Mouse (Mus musculus) layer of hippocampus, adult 2 months (tissue): ENCODE results near the gene Shkbp1. TPM values are rescaled to one million over a fixed set of nuclear protein-coding genes. Genes with fewer than 3 reads are reported as not detected.

ENCODE experiments used
- DNase-seq, 2 experiments: peaks; one replicate each; pipeline ENCODE4 v3.0.0; 2022; ENCODE audit warnings: low spot score in 2 of 2
- H3K27ac ChIP-seq: fragments of 200-600 bp; 2 replicates; pipeline ENCODE4 v1.8.1; 2022
- H3K4me3 ChIP-seq: fragments of 200-600 bp; 2 replicates; pipeline ENCODE4 v1.8.1; 2022; ENCODE audit warnings: mild to moderate bottlenecking
- CTCF ChIP-seq: fragments of 200-600 bp; conservative IDR thresholded peaks from 2 replicates; pipeline ENCODE4 v1.8.1; 2022; ENCODE audit warnings: antibody characterized with exemption, mild to moderate bottlenecking, moderate library complexity
- total RNA-seq, 2 experiments: library from RNA; stranded (reverse); gene quantifications; 2 replicates each; pipeline ENCODE4 v1.2.3; 2021

Gene Shkbp1
- total RNA-seq, 2 experiments from 2014 or later, result 29.4 to 42.9 TPM

GRCm38 (mm10) chr7:27359706-27360358 lies 4.0 kb upstream of the Shkbp1 start:
- no peak for TF ChIP-seq CTCF
- no peak overlapping the region for H3K27ac ChIP-seq
- no peak for DNase-seq
- no peak overlapping the region for H3K4me3 ChIP-seq

GRCm38 (mm10) chr7:27359162-27359561 lies 3.3 kb upstream of the Shkbp1 start:
- peak; percentile 49 for TF ChIP-seq CTCF
- no peak for DNase-seq
- no peak overlapping the region for H3K27ac ChIP-seq
- no peak overlapping the region for H3K4me3 ChIP-seq

GRCm38 (mm10) chr7:27357595-27357978 lies 1.8 kb upstream of the Shkbp1 start:
- Histone ChIP-seq H3K27ac (no peak overlapping the region), H3K4me3 (no peak overlapping the region)
- no peak for DNase-seq
- no peak for TF ChIP-seq CTCF

GRCm38 (mm10) chr7:27356861-27357594 lies 1.2 kb upstream of the Shkbp1 start, which contains the start of gene Gm20479:
Gene Gm20479, minus strand, starts transcription at chr7:27357419.
- TF ChIP-seq CTCF, result no peak
- no peak for DNase-seq
- peak within 1 kb of the TSS; percentile 67 for H3K4me3 ChIP-seq
- H3K27ac ChIP-seq, result peak within 1 kb of the TSS; percentile 62

GRCm38 (mm10) chr7:27356248-27356647 lies 429 bp upstream of the Shkbp1 start:
- peak overlapping the region; percentile 67 for H3K4me3 ChIP-seq
- H3K27ac ChIP-seq, result peak overlapping the region; percentile 62
- no peak for DNase-seq
- no peak for TF ChIP-seq CTCF

GRCm38 (mm10) chr7:27355261-27355660 lies 558 bp downstream of the Shkbp1 start:
- Histone ChIP-seq H3K27ac (peak overlapping the region; percentile 75; the same call in 1 of the 2 replicates), H3K4me3 (peak overlapping the region; percentile 67)
- no peak for DNase-seq
- TF ChIP-seq CTCF, result no peak

- no peak for DNase-seq
- no peak for TF ChIP-seq CTCF
- peak overlapping the region; percentile 67; the same call in 1 of the 2 replicates for H3K4me3 ChIP-seq
- H3K27ac ChIP-seq, result no peak overlapping the region
Observed at GRCm38 (mm10) chr7:27354783-27355182, 1.0 kb downstream of the Shkbp1 start.

- Histone ChIP-seq H3K27ac (no peak overlapping the region), H3K4me3 (no peak overlapping the region)
- DNase-seq, result no peak
- TF ChIP-seq CTCF, result no peak
Observed at GRCm38 (mm10) chr7:27354144-27354543, 1.7 kb downstream of the Shkbp1 start.

GRCm38 (mm10) chr7:27345444-27345843 lies 10.4 kb downstream of the Shkbp1 start:
- Histone ChIP-seq H3K4me3 (no peak overlapping the region), H3K27ac (no peak overlapping the region)
- no peak for TF ChIP-seq CTCF
- no peak for DNase-seq

GRCm38 (mm10) chr7:27342595-27342994 lies 13.2 kb downstream of the Shkbp1 start:
- H3K27ac ChIP-seq, result no peak overlapping the region
- no peak overlapping the region for H3K4me3 ChIP-seq
- DNase-seq, result no peak
- TF ChIP-seq CTCF, result peak; percentile 51

- peak overlapping the region; percentile 86 for H3K27ac ChIP-seq
- TF ChIP-seq CTCF, result no peak
- peak overlapping the region; percentile 53 for H3K4me3 ChIP-seq
- DNase-seq, result peak; percentile 60 to 86
Observed at GRCm38 (mm10) chr7:27339519-27339918, 16.3 kb downstream of the Shkbp1 start.

- TF ChIP-seq CTCF, result no peak
- no peak for DNase-seq
- Histone ChIP-seq H3K27ac (peak overlapping the region; percentile 86), H3K4me3 (peak overlapping the region; percentile 53)
Observed at GRCm38 (mm10) chr7:27339114-27339513, 16.7 kb downstream of the Shkbp1 start.

- DNase-seq, result no peak
- Histone ChIP-seq H3K27ac (peak within 1 kb of the TSS; percentile 86; the same call in 1 of the 2 replicates), H3K4me3 (peak within 1 kb of the TSS; percentile 37)
- TF ChIP-seq CTCF, result no peak
Observed at GRCm38 (mm10) chr7:27337175-27337853, 18.5 kb downstream of the Shkbp1 start, which contains the start of gene Ltbp4. Gene Ltbp4, minus strand, starts transcription at chr7:27337692.
